Mouse (Mus musculus) left cerebral cortex, adult 18-20 months (tissue): ENCODE results near the gene H1foo. TPM values are rescaled to one million over a fixed set of nuclear protein-coding genes. Genes with fewer than 3 reads are reported as not detected.

Experiments
- DNase-seq, 2 experiments: peaks; one replicate each; pipeline ENCODE4 v3.0.0; 2021 to 2022; ENCODE audit warnings: low spot score in 2 of 2, mixed read lengths in 1 of 2
- long read RNA-seq, 2 experiments: library from polyadenylated mRNA; stranded (forward); transcript quantifications; one replicate each; pipeline ENCODE4 v2.0.0; 2021
- total RNA-seq, 2 experiments: library from RNA; stranded (reverse); gene quantifications; 2 replicates each; pipeline ENCODE4 v1.2.3; 2021

Gene H1foo
- total RNA-seq: not detected
- long read RNA-seq, experiment 1: 0 reads
- long read RNA-seq, experiment 2: 0 reads

- DNase-seq: no peak
Measured at GRCm38 (mm10) chr6:115944638-115945037, at the start of gene H1foo. TSS of gene H1foo (plus strand) at chr6:115944938.

DNA sequence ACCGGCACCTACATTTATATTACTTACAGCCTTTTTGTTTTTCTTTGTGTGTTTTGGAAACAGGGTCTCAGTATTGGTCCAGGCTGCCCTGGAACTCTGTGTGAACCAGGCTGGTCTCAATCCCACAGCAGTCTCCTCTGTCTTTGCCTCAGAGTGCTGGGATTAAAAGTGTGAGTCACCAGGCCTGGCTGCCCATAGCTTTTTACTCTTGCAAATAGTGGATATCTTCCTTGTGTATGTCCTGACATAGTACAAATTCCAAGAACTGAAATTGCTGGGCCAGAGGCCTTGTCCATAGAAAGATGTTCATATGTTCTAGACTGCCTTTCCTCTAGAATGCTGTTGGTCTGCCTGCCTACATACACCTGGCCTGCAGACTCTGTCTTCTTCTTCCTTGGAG, 48.4 kb upstream of the H1foo start:
- no peak for DNase-seq

DNA sequence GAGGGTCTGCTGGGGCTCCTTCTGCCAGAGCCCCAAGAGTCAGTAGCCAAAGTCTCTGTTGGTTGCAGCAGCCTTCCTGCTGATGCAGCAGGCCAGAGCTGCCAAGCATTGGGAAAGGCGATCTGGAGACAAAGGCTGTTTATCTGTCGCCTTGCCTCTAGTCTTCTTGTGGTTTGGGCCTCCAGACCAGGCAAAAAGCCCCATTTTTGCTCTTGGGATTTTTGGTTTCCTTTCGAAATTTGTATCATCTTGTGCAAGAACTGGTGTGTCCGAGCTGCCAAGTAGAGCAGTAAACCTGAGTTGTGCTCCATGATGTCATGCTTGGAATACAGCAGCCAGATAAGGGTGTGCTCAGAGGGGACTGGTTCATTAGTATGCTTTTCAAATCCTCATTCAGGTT, 47.6 kb upstream of the H1foo start:
- DNase-seq: no peak

GRCm38 (mm10) chr6:115897926-115898520, 46.7 kb upstream of the H1foo start:
- no peak for DNase-seq

DNA sequence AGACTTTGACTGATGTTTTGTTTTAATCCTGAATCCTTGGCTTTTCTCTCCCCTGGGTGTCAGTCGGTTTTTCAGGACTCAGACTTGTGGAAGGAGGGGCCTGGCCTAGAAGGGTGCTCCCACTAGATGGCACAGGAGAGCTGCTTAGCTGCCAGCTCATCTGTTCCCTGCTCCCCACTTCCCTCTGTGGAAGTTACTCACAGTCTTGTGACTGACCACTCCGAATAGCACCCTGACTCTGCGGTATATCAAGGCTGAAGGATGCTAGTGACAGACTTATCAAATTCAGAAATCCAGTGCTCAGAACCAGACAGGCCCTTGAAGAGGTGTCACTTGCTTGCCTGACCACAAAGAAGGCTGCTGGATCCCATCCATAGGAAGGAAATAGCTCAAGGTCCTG, 43.7 kb upstream of the H1foo start:
- peak; percentile 84 to 85 for DNase-seq

- no peak for DNase-seq
Measured at GRCm38 (mm10) chr6:115901489-115901931, 43.2 kb upstream of the H1foo start.

- DNase-seq: no peak
Measured at GRCm38 (mm10) chr6:115902545-115902944, 42.2 kb upstream of the H1foo start.

DNA sequence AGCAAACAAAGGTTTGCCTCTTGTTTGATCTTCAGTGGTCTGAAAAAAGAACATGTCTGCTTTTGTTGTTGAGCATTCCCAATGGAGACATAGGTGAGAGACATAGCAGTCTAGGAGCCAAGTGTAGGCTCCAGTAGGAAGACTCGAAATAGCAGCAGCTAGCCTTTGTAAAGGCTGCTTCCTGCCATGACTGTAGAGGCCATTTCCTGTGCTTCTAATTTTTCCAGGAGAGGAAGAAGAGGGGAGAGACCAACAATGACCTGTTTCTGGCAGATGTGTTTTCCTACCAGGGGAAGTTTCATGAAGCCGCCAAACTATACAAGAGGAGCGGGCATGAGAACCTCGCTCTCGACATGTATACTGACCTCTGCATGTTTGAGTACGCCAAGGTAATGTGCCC, 39.2 kb upstream of the H1foo start:
- no peak for DNase-seq

DNA sequence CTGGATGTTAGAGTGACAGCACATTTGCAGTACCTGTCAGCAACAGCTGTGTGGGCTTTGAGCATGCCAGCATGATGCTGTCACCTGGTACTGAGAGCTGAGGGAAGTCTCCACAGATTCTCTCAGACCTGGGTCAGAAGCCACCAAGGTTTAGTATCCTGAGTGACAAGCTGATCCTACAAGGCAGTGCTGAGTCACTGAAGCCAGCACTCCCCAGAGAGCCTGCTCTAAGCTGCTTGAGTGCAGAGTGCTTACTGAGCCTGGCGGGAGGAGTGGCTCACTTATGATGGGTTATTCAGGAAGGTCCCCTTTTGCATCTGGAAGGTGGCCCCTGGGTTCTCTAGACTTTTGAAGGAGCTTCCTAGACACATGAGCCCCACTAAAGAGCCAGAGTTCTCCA, 38.3 kb upstream of the H1foo start:
- no peak for DNase-seq

DNA sequence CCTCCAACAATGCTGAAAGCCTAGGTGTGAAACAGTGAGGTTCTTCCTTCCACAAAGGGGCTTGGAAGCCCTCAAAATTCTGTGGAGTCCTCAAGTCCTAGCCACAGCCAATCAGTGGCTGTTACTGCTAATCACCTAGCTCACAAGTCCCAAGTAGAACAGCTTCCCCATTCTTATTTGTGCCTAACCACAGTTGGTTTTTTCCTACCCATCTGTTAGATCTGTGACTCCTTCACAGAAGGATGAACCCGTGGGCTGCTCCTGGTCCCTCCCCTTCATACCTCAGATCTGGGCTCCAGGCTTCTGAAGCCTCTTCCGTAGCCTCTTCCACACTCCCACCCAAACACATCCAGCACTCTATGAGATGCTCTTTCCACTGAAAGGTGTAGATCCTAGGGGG, 37.9 kb upstream of the H1foo start:
- DNase-seq: no peak

GRCm38 (mm10) chr6:115908421-115908982, 36.2 kb upstream of the H1foo start:
- DNase-seq: no peak

DNA sequence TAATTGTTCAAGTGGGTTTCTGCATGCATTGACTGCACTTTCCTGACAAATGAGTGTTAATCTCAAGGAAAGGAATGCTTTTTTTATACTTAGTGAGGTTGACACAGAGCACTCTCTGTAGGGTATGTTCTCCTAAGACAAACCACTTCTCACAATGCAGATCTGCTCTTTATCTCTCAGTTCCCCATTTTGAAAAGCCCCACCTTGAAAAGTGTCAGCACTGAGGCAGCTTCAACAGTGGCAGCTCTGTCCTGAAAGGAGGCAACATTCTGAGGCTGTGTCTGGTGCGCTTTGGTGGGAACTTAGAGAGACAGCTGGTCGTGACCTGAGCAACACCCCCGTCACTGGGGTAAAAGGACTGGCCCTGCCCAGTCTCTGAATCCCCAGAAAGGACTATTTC, 35.7 kb upstream of the H1foo start:
- no peak for DNase-seq

DNA sequence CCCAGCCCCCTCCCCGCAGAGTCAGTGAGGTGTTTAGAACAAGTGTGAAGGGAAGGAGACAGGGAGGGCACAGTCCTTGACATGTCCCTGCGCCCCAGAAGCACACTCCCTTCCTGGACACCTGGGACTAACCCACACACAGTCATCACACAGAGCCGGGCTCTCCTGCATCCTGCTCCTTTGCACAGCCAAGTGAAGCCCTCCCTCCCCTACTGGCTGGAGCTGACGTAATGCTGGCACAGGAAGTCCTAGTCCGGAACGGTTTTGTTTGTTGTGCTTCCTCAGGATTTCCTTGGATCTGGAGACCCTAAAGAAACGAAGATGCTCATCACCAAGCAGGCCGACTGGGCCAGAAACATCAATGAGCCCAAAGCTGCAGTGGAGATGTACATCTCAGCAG, 34.8 kb upstream of the H1foo start:
- DNase-seq: no peak

DNA sequence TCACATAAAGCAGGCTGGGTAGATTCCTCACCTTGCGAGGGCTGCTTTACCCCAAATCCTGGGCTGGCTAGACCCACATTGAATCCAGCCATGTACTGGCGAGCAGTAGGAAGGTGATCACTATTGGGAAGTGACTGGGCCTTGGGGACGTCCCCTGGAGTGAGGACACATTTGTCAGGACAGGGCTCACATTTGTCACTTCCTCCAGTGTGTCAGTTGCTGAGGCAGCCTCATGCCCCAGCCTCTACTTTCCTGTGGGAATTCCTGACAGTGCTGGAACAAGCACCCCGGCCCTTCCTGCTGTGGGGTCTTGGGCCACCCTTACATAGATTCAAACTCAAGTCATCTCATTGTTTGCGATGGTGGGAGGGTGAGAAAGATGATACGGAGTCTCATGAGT, 33.0 kb upstream of the H1foo start:
- DNase-seq: no peak

DNA sequence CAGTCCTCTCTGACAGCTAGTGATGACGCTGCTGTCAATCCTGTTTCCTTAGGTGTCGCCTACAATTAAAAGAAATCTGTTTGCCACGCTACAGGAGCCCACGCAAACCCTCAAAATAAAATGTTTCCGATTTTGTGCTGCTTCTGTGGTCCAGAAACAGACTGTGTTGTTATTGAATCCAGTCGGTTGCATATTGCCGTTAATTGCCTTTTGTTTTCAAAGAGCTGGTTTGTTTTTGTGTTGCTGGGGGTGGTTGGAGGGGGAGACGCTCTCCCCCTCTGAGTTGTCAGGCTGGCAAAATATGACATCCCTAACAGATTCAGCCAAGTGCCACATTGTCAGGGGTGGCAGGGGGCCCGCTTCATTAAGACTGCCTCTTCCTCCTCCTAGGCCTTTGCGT, 31.3 kb upstream of the H1foo start:
- no peak for DNase-seq

- peak; percentile 58 to 80 for DNase-seq
Measured at GRCm38 (mm10) chr6:115914511-115915202, 30.1 kb upstream of the H1foo start.

DNA sequence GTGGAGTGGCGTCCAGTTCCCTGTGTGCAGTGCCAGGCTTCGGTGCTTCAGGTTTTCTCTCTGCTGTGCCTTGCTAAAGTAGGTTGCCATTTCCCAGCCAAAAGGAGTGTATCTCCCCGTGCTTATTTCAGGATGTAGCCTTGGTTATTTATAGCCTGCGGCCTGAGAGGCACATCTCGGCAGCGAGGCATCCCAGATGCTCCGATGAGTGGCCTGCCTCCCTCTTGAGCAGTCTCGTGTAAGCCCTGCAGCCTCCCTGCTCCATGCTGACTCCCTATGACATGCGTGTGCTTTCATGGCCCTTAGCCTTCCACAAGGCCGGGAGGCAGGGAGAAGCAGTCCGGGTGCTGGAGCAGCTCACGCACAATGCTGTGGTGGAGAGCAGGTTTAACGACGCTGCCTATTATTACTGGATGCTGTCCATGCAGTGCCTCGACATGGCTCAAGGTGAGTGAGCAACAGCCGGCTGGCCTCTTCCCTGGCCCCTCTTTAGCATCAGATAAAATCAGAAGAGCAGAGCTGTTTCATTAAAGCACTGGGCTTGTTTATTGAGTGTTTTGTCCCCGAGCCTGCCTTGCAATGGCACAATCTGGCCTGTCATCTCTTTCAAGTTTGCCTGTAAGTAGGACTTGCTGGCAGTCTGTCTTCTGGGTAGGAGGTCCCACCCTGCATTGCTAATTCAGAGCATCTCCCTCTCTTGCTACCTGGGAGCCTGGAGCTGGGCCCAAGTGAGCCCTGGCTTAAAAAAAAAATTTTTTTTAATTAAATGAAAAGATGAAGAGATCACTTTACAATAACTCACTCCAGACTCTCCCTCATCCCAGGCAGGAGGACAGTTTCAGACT, 28.9 kb upstream of the H1foo start:
- DNase-seq: peak; percentile 55 to 72

- no peak for DNase-seq
Measured at GRCm38 (mm10) chr6:115916611-115917010, 28.1 kb upstream of the H1foo start.

DNA sequence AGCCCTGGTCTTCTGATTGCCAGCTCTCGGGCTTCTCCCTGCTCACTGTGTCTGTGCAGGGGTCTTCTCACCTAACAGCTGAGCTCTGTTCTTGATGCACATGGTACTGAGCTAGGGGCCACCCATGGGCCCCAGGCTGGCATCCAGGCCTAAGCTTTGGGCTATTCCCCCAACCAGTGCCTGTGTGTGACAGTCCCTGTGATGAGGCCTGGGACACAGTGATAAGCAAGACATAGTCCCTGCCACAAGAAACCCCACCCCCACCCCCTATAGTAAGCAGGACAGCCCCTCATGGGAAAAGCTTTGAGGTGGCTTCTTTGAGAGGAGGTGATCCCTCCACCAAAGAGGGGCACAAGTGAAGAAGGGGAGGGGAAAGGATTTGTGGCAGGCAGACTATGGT, 26.1 kb upstream of the H1foo start:
- no peak for DNase-seq

GRCm38 (mm10) chr6:115919876-115920275, 24.9 kb upstream of the H1foo start:
- no peak for DNase-seq

GRCm38 (mm10) chr6:115924829-115925228, 19.9 kb upstream of the H1foo start:
- no peak for DNase-seq

- no peak for DNase-seq
Measured at GRCm38 (mm10) chr6:115926416-115926815, 18.3 kb upstream of the H1foo start.
